Mouse (Mus musculus) G1E-ER4 (cell line): Measurements from ENCODE around the gene 4931409K22Rik. TPM values are rescaled to one million over a fixed set of nuclear protein-coding genes. Genes with fewer than 3 reads are reported as not detected.

Experiments
- GATA1 ChIP-seq: IDR thresholded peaks from one replicate; pipeline ENCODE4 v1.8.0; 2012; ENCODE audit warnings: low read length, inconsistent platforms
- polyA plus RNA-seq: library from polyadenylated mRNA; stranded (reverse); fragments of >175 nt; gene quantifications from 2 replicates; pipeline ENCODE4 v1.2.3, GENCODE M21; 2012

4931409K22Rik gene
- polyA plus RNA-seq, 1 experiment = not detected

- TF ChIP-seq GATA1 = no peak
Observed at GRCm38 (mm10) chr5:24597221-24597728, 40.7 kb upstream of the 4931409K22Rik start.

GRCm38 (mm10) chr5:24596519-24597171, 40.0 kb upstream of the 4931409K22Rik start:
- no peak for TF ChIP-seq GATA1

GRCm38 (mm10) chr5:24595786-24596380, 39.3 kb upstream of the 4931409K22Rik start:
- TF ChIP-seq GATA1 = no peak

GRCm38 (mm10) chr5:24595261-24595660, 38.7 kb upstream of the 4931409K22Rik start:
- no peak for TF ChIP-seq GATA1

- TF ChIP-seq GATA1 = no peak
Observed at GRCm38 (mm10) chr5:24594346-24594745, 37.7 kb upstream of the 4931409K22Rik start.

- TF ChIP-seq GATA1 = no peak
Observed at GRCm38 (mm10) chr5:24593928-24594327, 37.3 kb upstream of the 4931409K22Rik start.

GRCm38 (mm10) chr5:24593230-24593629, 36.6 kb upstream of the 4931409K22Rik start:
- no peak for TF ChIP-seq GATA1

GRCm38 (mm10) chr5:24592471-24593160, 36.0 kb upstream of the 4931409K22Rik start:
- TF ChIP-seq GATA1 = no peak

- TF ChIP-seq GATA1 = no peak
Observed at GRCm38 (mm10) chr5:24591796-24592470, 35.3 kb upstream of the 4931409K22Rik start.

- no peak for TF ChIP-seq GATA1
Observed at GRCm38 (mm10) chr5:24591268-24591721, 34.7 kb upstream of the 4931409K22Rik start.

GRCm38 (mm10) chr5:24589511-24590500, 33.2 kb upstream of the 4931409K22Rik start:
- TF ChIP-seq GATA1 = no peak

- TF ChIP-seq GATA1 = no peak
Observed at GRCm38 (mm10) chr5:24587200-24587577, 30.6 kb upstream of the 4931409K22Rik start.

- no peak for TF ChIP-seq GATA1
Observed at GRCm38 (mm10) chr5:24586547-24587199, 30.1 kb upstream of the 4931409K22Rik start, which contains the start of gene Chpf2. Gene Chpf2 (plus strand): TSS chr5:24586741.

GRCm38 (mm10) chr5:24586106-24586505, 29.5 kb upstream of the 4931409K22Rik start:
- no peak for TF ChIP-seq GATA1
